Mouse (Mus musculus) C2C12 (cell line): Measurements from ENCODE around the gene D630003M21Rik. TPM values are rescaled to one million over a fixed set of nuclear protein-coding genes. Genes with fewer than 3 reads are reported as not detected.

Source experiments
- H3K27me3 ChIP-seq: one replicate; pipeline ENCODE4 v1.6.1; 2011; ENCODE audit not compliant: control insufficient read depth, insufficient read depth, insufficient read length
- H3K36me3 ChIP-seq: one replicate; pipeline ENCODE4 v1.6.1; 2011; ENCODE audit not compliant: control insufficient read depth, insufficient read depth
- H3K4me3 ChIP-seq: one replicate; pipeline ENCODE4 v1.5.1; 2011; ENCODE audit warnings: mild to moderate bottlenecking, control low read depth; ENCODE audit not compliant: poor library complexity, insufficient read depth, severe bottlenecking
- H3K79me2 ChIP-seq: one replicate; pipeline ENCODE4 v1.6.1; 2011; ENCODE audit not compliant: control insufficient read depth, insufficient read depth
- H3K79me3 ChIP-seq: one replicate; pipeline ENCODE4 v1.6.1; 2011; ENCODE audit warnings: low read depth, control low read depth
- H3ac ChIP-seq: one replicate; pipeline ENCODE3; 2011; ENCODE audit warnings: low read depth; ENCODE audit not compliant: control insufficient read depth, insufficient read length
- CEBPB ChIP-seq: IDR thresholded peaks from one replicate; pipeline ENCODE4 v1.6.1; 2011; ENCODE audit warnings: low read depth, mild to moderate bottlenecking, control low read depth, moderate library complexity
- CTCF ChIP-seq: IDR thresholded peaks from one replicate; pipeline ENCODE4 v1.5.1; 2011; ENCODE audit not compliant: control insufficient read depth, insufficient read depth, insufficient read length
- FOSL1 ChIP-seq: IDR thresholded peaks from one replicate; pipeline ENCODE4 v1.8.0; 2011; ENCODE audit warnings: mild to moderate bottlenecking, low read length; ENCODE audit not compliant: poor library complexity, insufficient read depth, severe bottlenecking
- MAX ChIP-seq: IDR thresholded peaks from one replicate; pipeline ENCODE4 v1.6.1; 2011; ENCODE audit warnings: mild to moderate bottlenecking, control low read depth
- MYOD1 ChIP-seq: IDR thresholded peaks from one replicate; pipeline ENCODE4 v1.6.1; 2011; ENCODE audit warnings: low read depth; ENCODE audit not compliant: control insufficient read depth, insufficient read length
- MYOG ChIP-seq: IDR thresholded peaks from one replicate; pipeline ENCODE4 v1.6.1; 2011; ENCODE audit not compliant: control insufficient read depth, insufficient read length; ENCODE audit errors: extremely low read depth
- USF1 ChIP-seq: IDR thresholded peaks from one replicate; pipeline ENCODE4 v1.6.1; 2011; ENCODE audit warnings: low read depth, mild to moderate bottlenecking, control low read depth, moderate library complexity
- polyA plus RNA-seq: library from polyadenylated mRNA; unstranded; fragments of >200 nt; fragmentation: generic; extraction: Trizol; gene quantifications from one replicate; pipeline ENCODE4 v1.2.1, GENCODE M21; 2012; ENCODE audit warnings: missing spikeins

Gene D630003M21Rik
- polyA plus RNA-seq, 1 experiment = 0.01 TPM

DNA sequence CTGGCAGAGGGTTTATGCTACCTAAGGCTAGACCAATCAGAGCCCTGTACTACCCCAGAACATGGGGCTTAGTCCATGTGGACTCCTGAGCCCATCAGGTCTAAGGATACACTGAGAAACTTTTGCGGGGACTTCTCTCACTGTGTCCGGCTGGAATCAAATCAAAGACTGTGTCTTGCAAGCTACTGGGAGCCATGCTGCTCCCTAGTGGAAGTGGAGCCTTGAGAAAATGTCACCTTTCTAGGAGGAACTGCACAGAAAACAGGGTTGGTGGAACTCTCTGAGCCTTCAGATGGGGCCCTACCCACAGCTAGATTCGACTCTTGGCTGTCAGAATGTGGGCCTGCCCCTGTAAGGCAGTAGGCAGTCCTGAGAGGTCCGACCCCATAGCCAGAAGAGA, 18.5 kb downstream of the D630003M21Rik start:
- TF ChIP-seq MYOD1 (no peak), CEBPB (no peak), MAX (no peak), MYOG (no peak), FOSL1 (no peak), CTCF (no peak), USF1 (no peak)
- no peaks in the 10 kb centered on the region for H3K36me3 ChIP-seq
- no peak overlapping the region for H3K4me3 ChIP-seq
- peaks cover 30% of the 10 kb centered on the region for H3K27me3 ChIP-seq
- no peaks in the 10 kb centered on the region for H3K79me2 ChIP-seq
- H3K79me3 ChIP-seq = no peaks in the 10 kb centered on the region
- H3ac ChIP-seq = no peak overlapping the region

DNA sequence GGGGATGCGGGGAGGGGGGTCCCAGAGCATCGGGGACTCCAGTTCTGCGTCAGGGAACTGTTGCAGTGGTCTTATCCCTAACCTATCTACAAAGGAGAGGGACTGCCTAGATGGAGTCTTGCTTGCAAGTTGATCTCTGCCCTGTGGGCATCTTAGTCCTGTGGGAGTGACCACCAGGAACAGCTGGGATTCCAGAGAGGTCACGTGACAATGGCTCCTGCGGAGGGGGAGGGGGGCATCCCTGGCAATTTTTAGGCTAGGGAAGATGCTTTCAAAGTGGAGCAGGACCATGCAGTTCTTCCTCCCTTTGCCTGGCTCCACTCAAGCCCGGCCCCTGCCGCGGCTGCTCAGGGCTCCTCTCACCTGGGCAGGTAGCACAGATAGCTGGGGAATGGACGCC, 19.2 kb downstream of the D630003M21Rik start:
- no peak overlapping the region for H3ac ChIP-seq
- H3K79me2 ChIP-seq = no peaks in the 10 kb centered on the region
- H3K4me3 ChIP-seq = no peak overlapping the region
- H3K79me3 ChIP-seq = no peaks in the 10 kb centered on the region
- peaks cover 25% of the 10 kb centered on the region for H3K27me3 ChIP-seq
- no peak for TF ChIP-seq CTCF
- TF ChIP-seq MAX = no peak
- TF ChIP-seq CEBPB = no peak
- TF ChIP-seq USF1 = peak; percentile 77
- no peak for TF ChIP-seq FOSL1
- peak; percentile 47 for TF ChIP-seq MYOD1
- no peak for TF ChIP-seq MYOG
- H3K36me3 ChIP-seq = no peaks in the 10 kb centered on the region

DNA sequence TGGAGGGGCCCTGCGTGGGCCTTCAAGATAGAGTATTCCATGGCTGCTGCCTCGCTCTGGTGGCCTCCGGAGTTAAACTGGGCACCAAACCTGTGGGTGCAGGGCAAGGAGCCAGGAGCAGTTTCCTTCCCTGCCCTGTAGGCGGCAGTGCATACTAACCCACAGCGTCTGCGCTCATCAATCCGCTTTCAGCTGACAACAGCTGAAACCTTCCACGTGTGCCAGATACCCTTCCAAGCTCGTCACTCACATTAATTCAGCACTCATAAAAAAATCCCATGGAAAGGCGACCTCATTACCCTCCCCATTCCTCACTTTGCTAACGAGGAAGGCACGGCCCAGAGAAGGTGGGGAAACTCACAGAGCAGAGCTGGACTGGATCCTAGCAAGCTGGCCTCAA, 21.2 kb downstream of the D630003M21Rik start:
- Histone ChIP-seq H3K4me3 (no peak overlapping the region), H3ac (no peak overlapping the region), H3K36me3 (no peaks in the 10 kb centered on the region), H3K79me2 (no peaks in the 10 kb centered on the region), H3K79me3 (no peaks in the 10 kb centered on the region), H3K27me3 (peaks cover 11% of the 10 kb centered on the region)
- TF ChIP-seq CEBPB = no peak
- peak; percentile 98 for TF ChIP-seq CTCF
- peak; percentile 67 for TF ChIP-seq MAX
- no peak for TF ChIP-seq MYOG
- TF ChIP-seq MYOD1 = peak; percentile 56
- TF ChIP-seq FOSL1 = no peak
- no peak for TF ChIP-seq USF1

DNA sequence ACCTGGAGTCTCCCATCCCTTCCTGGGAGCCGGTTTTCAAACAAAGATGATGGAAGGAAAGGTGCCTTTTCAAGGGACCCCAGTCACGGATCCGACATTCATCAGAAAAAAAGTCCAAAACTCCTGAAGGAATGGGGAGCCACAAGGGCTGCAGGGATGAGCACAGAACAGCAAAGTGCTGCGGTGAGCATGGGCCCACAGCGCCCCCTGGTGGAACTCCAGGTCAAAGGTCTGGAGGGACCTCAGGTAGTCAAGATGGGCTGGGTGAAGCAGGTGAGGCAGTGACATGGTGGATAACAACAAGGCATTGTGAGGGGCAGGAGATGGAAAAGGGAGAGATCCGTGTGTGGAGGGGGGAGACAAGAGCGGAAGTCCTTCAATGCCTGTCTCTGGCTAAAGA, 24.9 kb downstream of the D630003M21Rik start:
- TF ChIP-seq MYOD1 (no peak), CEBPB (no peak), MYOG (no peak), FOSL1 (no peak), CTCF (peak; percentile 89), MAX (no peak)
- no peaks in the 10 kb centered on the region for H3K79me3 ChIP-seq
- no peaks in the 10 kb centered on the region for H3K36me3 ChIP-seq
- no peaks in the 10 kb centered on the region for H3K79me2 ChIP-seq
- H3K4me3 ChIP-seq = no peak overlapping the region
- H3K27me3 ChIP-seq = peaks cover 4% of the 10 kb centered on the region
- no peak overlapping the region for H3ac ChIP-seq

DNA sequence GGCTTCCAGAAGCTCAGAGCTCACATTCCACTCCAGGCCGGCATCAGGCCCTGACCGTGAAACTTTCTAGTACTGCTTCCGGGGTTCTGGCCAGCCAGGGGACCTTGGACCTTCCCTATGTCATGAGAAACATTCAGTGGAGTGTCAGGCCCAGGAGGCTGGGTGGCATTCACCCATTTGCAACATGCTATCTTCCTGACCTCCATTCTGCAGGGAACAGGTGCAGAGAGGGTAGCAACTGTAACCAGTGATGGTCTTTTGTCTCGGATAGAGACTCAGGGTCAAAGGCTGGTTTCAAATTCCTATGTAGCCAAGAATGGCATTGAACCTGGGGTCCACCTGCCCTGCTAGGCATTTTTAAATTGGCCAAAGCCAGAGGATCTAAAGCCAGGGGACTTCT, 25.3 kb downstream of the D630003M21Rik start:
- Histone ChIP-seq H3ac (no peak overlapping the region), H3K79me2 (no peaks in the 10 kb centered on the region), H3K4me3 (no peak overlapping the region), H3K27me3 (peaks cover 4% of the 10 kb centered on the region), H3K79me3 (no peaks in the 10 kb centered on the region), H3K36me3 (no peaks in the 10 kb centered on the region)
- no peak for TF ChIP-seq USF1
- TF ChIP-seq FOSL1 = no peak
- no peak for TF ChIP-seq MYOG
- TF ChIP-seq MYOD1 = no peak
- no peak for TF ChIP-seq CTCF
- no peak for TF ChIP-seq CEBPB
- no peak for TF ChIP-seq MAX

DNA sequence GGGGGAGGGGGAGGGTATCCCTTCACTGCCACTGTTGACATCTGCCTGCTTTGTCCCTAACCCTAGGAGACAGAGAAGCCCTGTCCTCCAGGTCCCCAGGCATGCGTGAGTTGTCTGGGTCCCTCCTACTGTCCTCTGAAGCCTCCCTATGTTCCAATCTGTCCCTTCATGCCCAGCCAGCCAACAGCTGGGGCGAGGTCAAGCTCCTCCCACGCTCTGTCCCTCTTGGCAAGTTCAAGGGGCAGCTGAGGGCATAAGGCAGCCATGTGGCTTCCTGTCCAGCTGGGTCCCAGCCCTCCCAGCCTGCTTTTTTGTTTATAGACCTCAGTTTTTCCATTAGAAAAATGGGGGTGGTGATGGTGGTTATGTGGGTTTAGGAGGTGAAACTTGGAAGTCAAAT, 29.7 kb downstream of the D630003M21Rik start:
- no peaks in the 10 kb centered on the region for H3K79me3 ChIP-seq
- H3K27me3 ChIP-seq = no peaks in the 10 kb centered on the region
- H3ac ChIP-seq = no peak overlapping the region
- no peaks in the 10 kb centered on the region for H3K36me3 ChIP-seq
- H3K4me3 ChIP-seq = no peak overlapping the region
- TF ChIP-seq MYOD1 = no peak
- no peak for TF ChIP-seq MAX
- no peak for TF ChIP-seq CEBPB
- TF ChIP-seq MYOG = no peak
- no peak for TF ChIP-seq CTCF
- no peaks in the 10 kb centered on the region for H3K79me2 ChIP-seq
